Mouse (Mus musculus) CH12.LX (cell line): Measurements from ENCODE around the gene Itk. TPM values are rescaled to one million over a fixed set of nuclear protein-coding genes. Genes with fewer than 3 reads are reported as not detected.

Source experiments
- DNase-seq: peaks from one replicate; pipeline ENCODE4 v3.0.0-alpha.2; 2013; ENCODE audit errors: extremely low read depth
- H3K27ac ChIP-seq: 2 replicates; pipeline ENCODE4 v1.5.1; 2012; ENCODE audit warnings: low read depth, mild to moderate bottlenecking, control low read depth, moderate library complexity; ENCODE audit not compliant: insufficient read depth
- H3K27me3 ChIP-seq: replicated peaks from 2 replicates; pipeline ENCODE3; 2012; ENCODE audit warnings: inconsistent platforms
- H3K36me3 ChIP-seq, 2 experiments: replicated peaks in 1 of 2; 2 replicates each; pipeline versions ENCODE3 to v1.6.1; 2012; ENCODE audit warnings: inconsistent platforms in 1 of 2, low read length in 1 of 2, mild to moderate bottlenecking in 1 of 2, mixed read lengths in 1 of 2, moderate library complexity in 1 of 2; ENCODE audit not compliant: control insufficient read depth in 1 of 2, insufficient read depth in 1 of 2
- H3K4me1 ChIP-seq, 2 experiments: 2 replicates each; pipeline ENCODE4 v1.6.1; 2012; ENCODE audit warnings: inconsistent platforms in 1 of 2, moderate library complexity in 1 of 2; ENCODE audit not compliant: insufficient read depth in 2 of 2, control insufficient read depth in 1 of 2
- H3K4me2 ChIP-seq: 2 replicates; pipeline ENCODE4 v1.6.1; 2012; ENCODE audit warnings: low read depth, mild to moderate bottlenecking, control low read depth; ENCODE audit not compliant: poor library complexity, insufficient read depth, severe bottlenecking
- H3K4me3 ChIP-seq, 3 experiments: fragments of 150-350 bp in 1 of 3; sonication (generic) in 1 of 3; replicated peaks in 1 of 3; 2 replicates each; pipeline versions ENCODE3 to v1.5.1; 2011 to 2012; ENCODE audit warnings: low read depth in 2 of 3, low read length in 2 of 3, mild to moderate bottlenecking in 2 of 3, moderate library complexity in 2 of 3, control low read depth in 1 of 3, improper control_type of control experiment in 1 of 3, inconsistent platforms in 1 of 3, mixed read lengths in 1 of 3; ENCODE audit not compliant: poor library complexity in 1 of 3
- H3K79me2 ChIP-seq: replicated peaks from 2 replicates; pipeline ENCODE4 v1.6.1; 2012; ENCODE audit warnings: mild to moderate bottlenecking, moderate library complexity; ENCODE audit not compliant: control insufficient read depth, poor library complexity, insufficient read depth, severe bottlenecking; ENCODE audit errors: extremely low read depth
- H3K9ac ChIP-seq: 2 replicates; pipeline ENCODE4 v1.6.1; 2012; ENCODE audit warnings: low read depth, mild to moderate bottlenecking, control low read depth, moderate library complexity; ENCODE audit not compliant: insufficient read depth
- H3K9me3 ChIP-seq: replicated peaks from 2 replicates; pipeline ENCODE3; 2012; ENCODE audit warnings: low read length, inconsistent platforms, mixed read lengths
- BHLHE40 ChIP-seq: IDR thresholded peaks from 2 replicates; pipeline ENCODE4 v1.6.1; 2011; ENCODE audit warnings: mild to moderate bottlenecking, low read depth, low read length, improper control_type of control experiment
- CHD1 ChIP-seq: IDR thresholded peaks from 2 replicates; pipeline ENCODE4 v1.6.1; 2012; ENCODE audit warnings: low read depth, low read length, improper control_type of control experiment, inconsistent platforms
- CHD2 ChIP-seq: IDR thresholded peaks from 2 replicates; pipeline ENCODE4 v1.6.1; 2011; ENCODE audit warnings: low read length, improper control_type of control experiment
- E2F4 ChIP-seq: IDR thresholded peaks from 2 replicates; pipeline ENCODE4 v1.6.1; 2011; ENCODE audit warnings: low read depth, low read length, improper control_type of control experiment; ENCODE audit not compliant: insufficient replicate concordance
- EP300 ChIP-seq: IDR thresholded peaks from 2 replicates; pipeline ENCODE4 v1.6.1; 2011; ENCODE audit warnings: low read length, improper control_type of control experiment
- GABPA ChIP-seq: IDR thresholded peaks from 2 replicates; pipeline ENCODE4 v1.6.1; 2012; ENCODE audit warnings: low read depth, low read length, improper control_type of control experiment, inconsistent platforms; ENCODE audit not compliant: insufficient replicate concordance
- HCFC1 ChIP-seq: IDR thresholded peaks from 2 replicates; pipeline ENCODE4 v1.6.1; 2012; ENCODE audit warnings: low read depth, mild to moderate bottlenecking, inconsistent platforms, low read length, improper control_type of control experiment
- IRF4 ChIP-seq: IDR thresholded peaks from 2 replicates; pipeline ENCODE4 v1.6.1; 2014; ENCODE audit warnings: low read depth, mild to moderate bottlenecking, inconsistent platforms, low read length, improper control_type of control experiment
- KAT2A ChIP-seq: IDR thresholded peaks from 2 replicates; pipeline ENCODE4 v1.6.1; 2012; ENCODE audit warnings: low read length, improper control_type of control experiment, inconsistent platforms; ENCODE audit not compliant: insufficient replicate concordance
- MAFK ChIP-seq: IDR thresholded peaks from 2 replicates; pipeline ENCODE4 v1.6.1; 2011; ENCODE audit warnings: low read length, improper control_type of control experiment; ENCODE audit not compliant: insufficient replicate concordance
- MAX ChIP-seq: IDR thresholded peaks from 2 replicates; pipeline ENCODE4 v1.6.1; 2011; ENCODE audit warnings: low read length, improper control_type of control experiment
- MEF2A ChIP-seq: IDR thresholded peaks from 2 replicates; pipeline ENCODE4 v1.6.1; 2014; ENCODE audit warnings: low read depth, mild to moderate bottlenecking, inconsistent platforms, low read length, improper control_type of control experiment, borderline replicate concordance
- MXI1 ChIP-seq: IDR thresholded peaks from 2 replicates; pipeline ENCODE4 v1.6.1; 2011; ENCODE audit warnings: mild to moderate bottlenecking, low read depth, low read length, improper control_type of control experiment
- MYC ChIP-seq: IDR thresholded peaks from 2 replicates; pipeline ENCODE4 v1.6.1; 2011; ENCODE audit warnings: low read depth, mild to moderate bottlenecking, improper control_type of control experiment, low read length
- NELFE ChIP-seq: IDR thresholded peaks from 2 replicates; pipeline ENCODE4 v1.6.1; 2011; ENCODE audit warnings: low read depth, low read length, improper control_type of control experiment
- NRF1 ChIP-seq: IDR thresholded peaks from 2 replicates; pipeline ENCODE4 v1.6.1; 2014; ENCODE audit warnings: low read depth, mild to moderate bottlenecking, inconsistent platforms, low read length, improper control_type of control experiment, moderate library complexity
- PAX5 ChIP-seq: IDR thresholded peaks from 2 replicates; pipeline ENCODE4 v1.6.1; 2012; ENCODE audit warnings: low read length, inconsistent platforms, mixed read lengths
- POLR2A ChIP-seq: IDR thresholded peaks from 2 replicates; pipeline ENCODE4 v1.6.1; 2011; ENCODE audit warnings: low read depth, mild to moderate bottlenecking, improper control_type of control experiment, low read length
- RAD21 ChIP-seq: IDR thresholded peaks from 2 replicates; pipeline ENCODE4 v1.6.1; 2011; ENCODE audit warnings: low read depth, mild to moderate bottlenecking, low read length, improper control_type of control experiment, moderate library complexity
- RCOR1 ChIP-seq: conservative IDR thresholded peaks from 2 replicates; pipeline ENCODE4 v1.6.1; 2012; ENCODE audit warnings: low read depth, mild to moderate bottlenecking, inconsistent platforms, low read length, improper control_type of control experiment
- SMC3 ChIP-seq: IDR thresholded peaks from 2 replicates; pipeline ENCODE4 v1.6.1; 2011; ENCODE audit warnings: low read depth, low read length, improper control_type of control experiment
- TCF12 ChIP-seq: IDR thresholded peaks from 2 replicates; pipeline ENCODE4 v1.6.1; 2014; ENCODE audit warnings: low read depth, mild to moderate bottlenecking, inconsistent platforms, low read length, improper control_type of control experiment
- UBTF ChIP-seq: IDR thresholded peaks from 2 replicates; pipeline ENCODE4 v1.6.1; 2012; ENCODE audit warnings: low read depth, mild to moderate bottlenecking, inconsistent platforms, low read length, improper control_type of control experiment, moderate library complexity
- USF2 ChIP-seq: conservative IDR thresholded peaks from 2 replicates; pipeline ENCODE4 v1.6.1; 2011; ENCODE audit warnings: low read depth, low read length, improper control_type of control experiment
- ZC3H11A ChIP-seq: IDR thresholded peaks from 2 replicates; pipeline ENCODE4 v1.6.1; 2012; ENCODE audit warnings: low read depth, mild to moderate bottlenecking, inconsistent platforms, low read length, improper control_type of control experiment
- ZMIZ1 ChIP-seq: IDR thresholded peaks from 2 replicates; pipeline ENCODE4 v1.6.1; 2012; ENCODE audit warnings: low read depth, mild to moderate bottlenecking, inconsistent platforms, low read length, improper control_type of control experiment
- dilution Hi-C: fragments of 300-500 bp; cut with MboI; formaldehyde crosslinking; loops from 2 replicates; pipeline ENCODE4 v1.14.3; 2020; ENCODE audit warnings: low sequenced_read_pairs; ENCODE audit not compliant: extremely low pct_unique_long_range_greater_than_20kb, extremely low pct_ligation_motif_present
- in situ Hi-C: fragments of 300-500 bp; cut with MboI; formaldehyde crosslinking; loops from 3 replicates; pipeline ENCODE4 v1.14.3; 2019; ENCODE audit warnings: low sequenced_read_pairs, low pct_ligation_motif_present, low pct_unique_long_range_greater_than_20kb, mixed read lengths
- polyA plus RNA-seq: library from polyadenylated mRNA; unstranded; fragments of >175 nt; gene quantifications from 2 replicates; pipeline ENCODE4 v1.2.1, GENCODE M21; 2012; ENCODE audit warnings: low read depth; ENCODE audit not compliant: insufficient read length
- total RNA-seq, 2 experiments: library from RNA; depleted of rRNA; stranded (reverse); fragments of 300-350 nt in 1 of 2; fragments of >200 nt in 1 of 2; gene quantifications; 2 replicates each; pipeline ENCODE4 v1.2.3; 2012 to 2014

Gene Itk
- total and polyA plus RNA-seq, 3 experiments = 0.11 to 0.64 (median 0.17) TPM

DNA sequence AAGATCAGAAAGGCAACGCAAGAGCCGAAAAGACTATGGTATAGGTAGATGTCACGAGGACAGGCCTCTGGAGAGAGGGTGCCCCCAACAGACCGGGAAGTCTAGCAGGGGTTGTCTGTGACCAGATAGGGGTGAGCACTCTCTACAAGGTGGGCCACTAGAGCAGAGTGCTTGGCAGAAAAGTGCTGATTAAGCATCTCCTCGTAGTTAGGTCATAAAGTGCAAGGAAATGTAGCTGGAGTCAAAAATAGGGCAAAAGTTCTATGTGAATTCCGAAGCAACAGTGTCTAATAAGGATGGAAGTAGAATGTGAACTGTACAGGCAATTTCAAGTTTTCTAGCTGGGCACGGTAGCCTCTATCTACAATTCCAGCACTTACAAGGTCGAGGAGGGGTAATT is 18.1 kb downstream of the Itk start:
- TF ChIP-seq GABPA (no peak), KAT2A (no peak), NRF1 (no peak), MAFK (peak; percentile 96), TCF12 (no peak), MYC (no peak), BHLHE40 (no peak)
- DNase-seq = no peak
- dilution Hi-C loops = no loop called here
- H3K36me3 ChIP-seq = no peaks in the 10 kb centered on the region
- H3K4me3 ChIP-seq = no peak overlapping the region
- in situ Hi-C loops = no loop called here
- H3K4me1 ChIP-seq = peaks cover 34 to 54% of the 10 kb centered on the region in 2 experiments
- H3K9ac ChIP-seq = no peak overlapping the region
- no peak overlapping the region for H3K4me2 ChIP-seq
- no peaks in the 10 kb centered on the region for H3K79me2 ChIP-seq
- H3K27ac ChIP-seq = peak overlapping the region; percentile 23; the same call in 1 of the 2 replicates
- H3K9me3 ChIP-seq = no peaks in the 10 kb centered on the region
- no peaks in the 10 kb centered on the region for H3K27me3 ChIP-seq

DNA sequence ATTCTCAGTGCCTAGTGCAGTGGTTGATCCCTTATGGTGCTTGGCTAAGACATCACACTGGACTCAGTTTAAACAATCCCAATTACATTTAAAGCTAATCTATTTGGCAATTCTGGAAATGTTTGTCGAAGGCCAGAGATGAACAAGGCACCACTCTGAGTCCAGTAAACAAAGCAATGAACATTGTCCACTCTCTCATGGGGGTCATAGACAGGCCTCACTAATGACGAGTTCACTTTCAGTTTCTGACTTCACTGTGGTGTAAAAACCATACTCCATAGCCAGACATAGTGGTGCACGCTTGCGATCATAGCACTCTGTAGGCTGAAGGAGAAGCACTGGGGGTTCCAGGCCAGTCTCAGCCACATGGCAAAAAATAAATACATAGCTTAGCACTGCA is 18.9 kb downstream of the Itk start:
- H3K9ac ChIP-seq = peak overlapping the region; percentile 27; the same call in 1 of the 2 replicates
- in situ Hi-C loops = no loop called here
- DNase-seq = no peak
- H3K36me3 ChIP-seq = no peaks in the 10 kb centered on the region
- no peaks in the 10 kb centered on the region for H3K27me3 ChIP-seq
- no peaks in the 10 kb centered on the region for H3K79me2 ChIP-seq
- no peak overlapping the region for H3K4me3 ChIP-seq
- H3K4me2 ChIP-seq = peak overlapping the region; percentile 35; the same call in 1 of the 2 replicates
- no peaks in the 10 kb centered on the region for H3K9me3 ChIP-seq
- dilution Hi-C loops = no loop called here
- H3K27ac ChIP-seq = no peak overlapping the region
- TF ChIP-seq MAFK (peak; percentile 32; the same call in 1 of the 2 replicates), HCFC1 (0 out of 2 replicates have a peak, but pooled peaks have one; percentile 23), MEF2A (no peak), CHD1 (no peak), MAX (peak; percentile 7; the same call in 1 of the 2 replicates), USF2 (no peak), E2F4 (no peak), IRF4 (peak; percentile 43)
- peaks cover 34 to 54% of the 10 kb centered on the region in 2 experiments for H3K4me1 ChIP-seq

DNA sequence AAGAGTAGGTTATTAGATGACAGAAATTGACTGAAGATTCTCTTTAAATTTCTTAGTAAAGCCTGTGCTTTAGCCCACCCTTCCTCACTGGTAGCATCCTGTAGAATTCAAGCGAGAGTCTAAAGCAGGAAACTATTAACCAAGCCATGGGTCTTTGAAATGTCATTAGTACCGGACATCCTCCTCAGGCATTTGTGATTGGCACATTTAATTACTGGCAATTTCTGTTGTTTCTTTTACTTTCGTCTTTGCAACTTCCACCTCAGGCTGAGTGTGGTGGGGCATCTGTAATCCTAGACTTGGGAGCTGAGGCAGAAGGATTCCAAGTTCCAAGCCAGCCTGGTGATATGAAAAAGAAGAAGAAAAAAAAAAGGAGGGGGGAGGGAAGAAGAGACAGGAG is 23.0 kb downstream of the Itk start:
- Histone ChIP-seq H3K79me2 (no peaks in the 10 kb centered on the region), H3K4me3 (no peak overlapping the region), H3K4me2 (no peak overlapping the region), H3K9ac (no peak overlapping the region), H3K27ac (no peak overlapping the region), H3K27me3 (no peaks in the 10 kb centered on the region), H3K36me3 (no peaks in the 10 kb centered on the region), H3K9me3 (no peaks in the 10 kb centered on the region), H3K4me1 (peaks cover 24 to 25% of the 10 kb centered on the region in 2 experiments)
- in situ Hi-C loops (no loop called here), dilution Hi-C loops (no loop called here)
- no peak for DNase-seq
- no peak for TF ChIP-seq RAD21
- no peak for TF ChIP-seq TCF12
- no peak for TF ChIP-seq ZMIZ1
- TF ChIP-seq SMC3 = no peak
- TF ChIP-seq NELFE = no peak
- TF ChIP-seq RCOR1 = no peak
- no peak for TF ChIP-seq MXI1
- TF ChIP-seq IRF4 = no peak
- no peak for TF ChIP-seq POLR2A
- no peak for TF ChIP-seq MEF2A
- no peak for TF ChIP-seq CHD2
- TF ChIP-seq CHD1 = no peak
- no peak for TF ChIP-seq PAX5
- TF ChIP-seq UBTF = no peak
- TF ChIP-seq BHLHE40 = no peak
- TF ChIP-seq E2F4 = no peak
- no peak for TF ChIP-seq HCFC1
- no peak for TF ChIP-seq ZC3H11A
- TF ChIP-seq EP300 = no peak
